Mouse (Mus musculus): ENCODE results near the gene Gnat1. TPM values are rescaled to one million over a fixed set of nuclear protein-coding genes. Genes with fewer than 3 reads are reported as not detected.

Gene Gnat1
- polyA plus RNA-seq (2012; rRNA removed), result 0.08 and 0.12 TPM in 2 replicates

GRCm38 (mm10) chr9:107679501-107679900 lies at the start of gene Gnat1:
Gene Gnat1, minus strand, starts transcription at chr9:107679712.

DNA sequence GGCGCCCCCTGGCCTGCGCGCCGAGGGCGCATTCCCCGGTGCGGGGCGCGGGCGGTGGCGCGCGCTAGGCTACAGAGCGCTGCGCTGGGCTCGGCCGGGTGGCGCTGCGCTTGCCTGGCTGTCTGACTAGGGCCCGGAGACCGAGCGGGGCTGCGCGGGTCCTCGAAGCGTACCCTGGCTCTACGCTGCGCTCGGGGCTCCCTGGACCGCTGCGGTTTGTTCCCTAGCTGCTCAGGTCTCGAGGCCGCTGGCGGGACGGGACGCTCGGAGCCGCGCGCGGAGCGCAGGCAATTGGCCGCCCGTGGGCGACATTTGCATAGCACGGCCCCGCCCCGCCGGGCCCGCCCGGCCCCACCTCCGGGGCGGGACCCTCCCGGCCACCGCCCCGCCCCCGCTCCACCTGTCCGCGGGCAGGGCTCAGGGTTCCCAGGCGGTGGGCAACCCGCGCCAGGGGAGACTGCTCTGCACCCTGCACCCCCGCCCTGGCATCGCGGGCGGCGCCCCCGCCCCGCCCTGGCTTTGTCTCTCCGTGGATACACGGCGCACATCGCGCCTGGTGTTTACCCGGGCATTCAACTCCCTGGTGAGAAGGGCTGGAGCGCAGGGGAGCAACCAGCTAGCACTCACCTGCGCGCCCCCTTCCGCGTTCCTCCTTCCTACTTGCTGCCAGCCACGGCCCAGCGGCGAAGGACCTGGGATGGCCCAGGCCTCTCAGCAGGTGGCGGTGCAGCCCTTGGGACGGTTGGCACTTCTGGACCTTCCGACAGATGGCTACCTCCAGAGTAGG lies 30.4 kb upstream of the Gnat1 start, which contains the start of gene Sema3f:
TSS of gene Sema3f (minus strand) at position 779 of the 787 bp plus-strand sequence.

GRCm38 (mm10) chr9:107669480-107669945 lies 10.0 kb downstream of the Gnat1 start, which contains the start of gene Slc38a3:
Gene Slc38a3, minus strand, starts transcription at chr9:107669530.

GRCm38 (mm10) chr9:107635279-107636028 lies 44.1 kb downstream of the Gnat1 start, which contains the start of gene Gnai2:
Gene Gnai2, minus strand, starts transcription at chr9:107635367.

Other genes starting within 250 kb of the Gnat1 start
- 32.7 and 37.1 TPM in 2 replicates for gene Tmem115, start 145.8 kb downstream of the Gnat1 start, polyA plus RNA-seq (2012; rRNA removed)
- gene Cyb561d2, start 137.5 kb downstream of the Gnat1 start, polyA plus RNA-seq (2012; rRNA removed), result 25.6 and 37.6 TPM in 2 replicates
- gene Nprl2, start 137.5 kb downstream of the Gnat1 start, polyA plus RNA-seq (2012; rRNA removed), result 14.9 and 16.0 TPM in 2 replicates
- gene Zmynd10, start 132.4 kb downstream of the Gnat1 start, polyA plus RNA-seq (2012; rRNA removed), result 1.4 and 1.6 TPM in 2 replicates
- gene Rassf1, start 128.2 kb downstream of the Gnat1 start, polyA plus RNA-seq (2012; rRNA removed), result 6.2 and 7.0 TPM in 2 replicates
- 33.1 and 49.5 TPM in 2 replicates for gene Tusc2, start 116.5 kb downstream of the Gnat1 start, polyA plus RNA-seq (2012; rRNA removed)
- 32.6 and 36.0 TPM in 2 replicates for gene Hyal2, start 111.8 kb downstream of the Gnat1 start, polyA plus RNA-seq (2012; rRNA removed)
- gene Hyal1, start 102.8 kb downstream of the Gnat1 start, polyA plus RNA-seq (2012; rRNA removed), result 3.7 and 3.8 TPM in 2 replicates
- gene Naa80, start 100.8 kb downstream of the Gnat1 start, polyA plus RNA-seq (2012; rRNA removed), result 47.1 and 49.7 TPM in 2 replicates
- 0.41 and 0.94 TPM in 2 replicates for gene Hyal3, start 98.9 kb downstream of the Gnat1 start, polyA plus RNA-seq (2012; rRNA removed)
- 36.5 and 38.2 TPM in 2 replicates for gene Ifrd2, start 92.1 kb downstream of the Gnat1 start, polyA plus RNA-seq (2012; rRNA removed)
- gene Sema3b, start 70.5 kb downstream of the Gnat1 start, polyA plus RNA-seq (2012; rRNA removed), result 22.4 and 24.1 TPM in 2 replicates
- 139 and 164 TPM in 2 replicates for gene Gnai2, start 44.3 kb downstream of the Gnat1 start, polyA plus RNA-seq (2012; rRNA removed)
- gene Slc38a3, start 10.2 kb downstream of the Gnat1 start, polyA plus RNA-seq (2012; rRNA removed), result 7.5 and 9.4 TPM in 2 replicates
- gene Sema3f, start 30.8 kb upstream of the Gnat1 start, polyA plus RNA-seq (2012; rRNA removed), result 78.9 and 92.8 TPM in 2 replicates
- 18.1 and 30.1 TPM in 2 replicates for gene Rbm5, start 91.3 kb upstream of the Gnat1 start, polyA plus RNA-seq (2012; rRNA removed)
- 4.0 and 5.3 TPM in 2 replicates for gene Rbm6, start 193.5 kb upstream of the Gnat1 start, polyA plus RNA-seq (2012; rRNA removed)
- gene Mon1a, start 208.4 kb upstream of the Gnat1 start, polyA plus RNA-seq (2012; rRNA removed), result 38.1 and 50.7 TPM in 2 replicates
- 78.7 and 86.7 TPM in 2 replicates for gene Mst1r, start 227.2 kb upstream of the Gnat1 start, polyA plus RNA-seq (2012; rRNA removed)
- not detected in 2 replicates for gene Actl11, start 248.8 kb upstream of the Gnat1 start, polyA plus RNA-seq (2012; rRNA removed)